Mouse (Mus musculus): ENCODE results near the gene H1foo. TPM values are rescaled to one million over a fixed set of nuclear protein-coding genes. Genes with fewer than 3 reads are reported as not detected.

The H1foo gene
- total and polyA plus RNA-seq, 2 experiments from 2014 or later, result 1.0 TPM; not detected in 1

DNA sequence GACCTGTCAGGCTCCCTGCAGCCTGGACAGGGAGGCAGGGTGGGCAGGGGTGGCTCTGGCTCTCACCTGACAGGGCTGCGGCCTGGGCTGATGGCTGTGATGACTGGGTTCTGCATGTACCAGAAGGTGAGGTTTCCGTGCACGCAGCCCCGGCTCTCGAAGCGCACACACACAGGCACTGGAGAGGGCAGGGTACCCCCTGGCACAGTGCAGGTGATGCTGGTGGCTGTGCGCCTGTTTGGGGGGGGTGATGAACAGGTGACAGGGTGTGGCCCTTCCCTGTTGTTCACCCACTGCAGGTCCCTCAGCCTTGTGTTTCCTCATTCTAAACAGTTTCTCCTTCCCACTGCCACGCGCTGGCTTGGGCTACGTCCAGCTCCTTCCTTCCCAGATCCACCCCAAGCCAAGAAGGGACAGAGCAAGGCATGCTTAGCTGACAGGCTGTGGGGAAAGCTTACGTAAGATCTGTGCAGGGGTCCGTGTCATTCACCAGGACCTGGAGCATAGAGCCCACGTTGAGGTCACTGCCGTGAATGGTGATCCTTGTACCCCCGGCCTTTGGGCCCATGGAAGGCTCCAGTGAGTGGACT is 22.6 kb downstream of the H1foo start:
- peak overlapping the region; percentile 12; the same call in 1 of the 2 replicates for H3K27ac ChIP-seq
- H3K36me3 ChIP-seq (ENCODE audit: insufficient read depth, low read length), result no peaks in the 10 kb centered on the region
- H3K9me3 ChIP-seq (ENCODE audit: low read length), result no peaks in the 10 kb centered on the region
- H3K27me3 ChIP-seq (ENCODE audit: insufficient read depth, low read length), result no peaks in the 10 kb centered on the region
- no peak overlapping the region for H3K9ac ChIP-seq (replicated peaks; ENCODE audit: low read length)
- no peak for DNase-seq (ENCODE audit: low spot score)
- H3K4me2 ChIP-seq (ENCODE audit: low read depth, low read length), result no peak overlapping the region
- peaks cover 9% of the 10 kb centered on the region; the same call in 1 of the 2 replicates for H3K4me1 ChIP-seq (ENCODE audit: insufficient read depth, low read length)
- ATAC-seq, result no peak
- WGBS, result 82% methylated on average over 15 of the region's 15 CpGs
- no peak for TF ChIP-seq CTCF (IDR thresholded peaks at IDR 0.05; ENCODE audit: low read depth)
- H3K4me3 ChIP-seq (ENCODE audit: low read length), result no peak overlapping the region

DNA sequence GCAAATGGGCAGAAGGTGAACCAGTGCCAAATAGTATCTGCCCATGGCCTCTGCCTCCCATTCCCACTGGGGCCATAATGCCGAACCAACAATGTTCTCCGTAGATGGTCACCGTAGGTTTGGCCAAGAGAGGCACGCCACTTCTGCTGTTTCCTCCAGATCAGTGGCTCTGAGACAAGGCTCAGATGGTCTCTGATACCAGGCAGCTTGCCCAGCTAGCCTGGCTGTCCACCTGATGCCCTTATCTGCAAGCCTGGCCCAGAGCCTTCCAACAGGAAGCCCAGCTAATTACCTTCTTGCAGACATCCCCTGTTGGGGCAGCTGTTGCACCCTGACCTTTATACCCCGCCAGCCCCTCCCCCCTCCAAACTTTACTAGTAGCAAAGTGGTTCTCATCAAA is 23.3 kb downstream of the H1foo start:
- TF ChIP-seq CTCF (IDR thresholded peaks at IDR 0.05; ENCODE audit: low read depth), result no peak
- Histone ChIP-seq H3K36me3 (ENCODE audit: insufficient read depth, low read length) (no peaks in the 10 kb centered on the region), H3K4me3 (ENCODE audit: low read length) (no peak overlapping the region), H3K4me1 (ENCODE audit: insufficient read depth, low read length) (peaks cover 11% of the 10 kb centered on the region; the same call in 1 of the 2 replicates), H3K9me3 (ENCODE audit: low read length) (no peaks in the 10 kb centered on the region), H3K9ac (replicated peaks; ENCODE audit: low read length) (no peak overlapping the region), H3K27ac (peak overlapping the region; percentile 29), H3K4me2 (ENCODE audit: low read depth, low read length) (no peak overlapping the region), H3K27me3 (ENCODE audit: insufficient read depth, low read length) (no peaks in the 10 kb centered on the region)
- peak; percentile 72 for DNase-seq (ENCODE audit: low spot score)
- WGBS, result 53% methylated on average over 5 of the region's 5 CpGs
- 0 out of 2 replicates have a peak, but pooled peaks have one; percentile 22 for ATAC-seq

DNA sequence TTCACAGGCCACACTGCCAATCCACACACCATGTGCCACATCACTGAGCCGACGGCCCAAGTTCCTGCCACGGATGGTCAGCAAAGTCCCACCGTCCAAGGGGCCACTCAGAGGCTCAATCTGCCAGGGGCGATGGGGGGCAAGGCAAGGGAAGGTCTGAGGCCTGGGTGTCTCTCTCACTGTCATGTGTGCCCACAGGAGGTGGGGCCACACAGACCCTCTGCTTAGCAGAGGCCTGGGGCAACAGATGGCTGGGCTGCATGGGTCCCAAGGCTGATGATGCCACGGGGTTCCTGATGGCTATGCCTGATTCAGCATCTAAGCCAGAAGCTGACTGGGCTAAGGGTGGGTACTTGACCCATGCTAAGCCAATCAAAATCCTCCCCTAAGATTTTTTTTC is 24.0 kb downstream of the H1foo start:
- peaks cover 11% of the 10 kb centered on the region; the same call in 1 of the 2 replicates for H3K4me1 ChIP-seq (ENCODE audit: insufficient read depth, low read length)
- no peaks in the 10 kb centered on the region for H3K36me3 ChIP-seq (ENCODE audit: insufficient read depth, low read length)
- H3K4me2 ChIP-seq (ENCODE audit: low read depth, low read length), result no peak overlapping the region
- peak overlapping the region; percentile 29; the same call in 1 of the 2 replicates for H3K27ac ChIP-seq
- H3K9ac ChIP-seq (replicated peaks; ENCODE audit: low read length), result no peak overlapping the region
- H3K27me3 ChIP-seq (ENCODE audit: insufficient read depth, low read length), result no peaks in the 10 kb centered on the region
- H3K4me3 ChIP-seq (ENCODE audit: low read length), result no peak overlapping the region
- WGBS, result 63% methylated on average over 6 of the region's 6 CpGs
- peak; percentile 57; the same call in 1 of the 2 replicates for ATAC-seq
- no peaks in the 10 kb centered on the region for H3K9me3 ChIP-seq (ENCODE audit: low read length)
- no peak for TF ChIP-seq CTCF (IDR thresholded peaks at IDR 0.05; ENCODE audit: low read depth)
- peak; percentile 69 for DNase-seq (ENCODE audit: low spot score)

DNA sequence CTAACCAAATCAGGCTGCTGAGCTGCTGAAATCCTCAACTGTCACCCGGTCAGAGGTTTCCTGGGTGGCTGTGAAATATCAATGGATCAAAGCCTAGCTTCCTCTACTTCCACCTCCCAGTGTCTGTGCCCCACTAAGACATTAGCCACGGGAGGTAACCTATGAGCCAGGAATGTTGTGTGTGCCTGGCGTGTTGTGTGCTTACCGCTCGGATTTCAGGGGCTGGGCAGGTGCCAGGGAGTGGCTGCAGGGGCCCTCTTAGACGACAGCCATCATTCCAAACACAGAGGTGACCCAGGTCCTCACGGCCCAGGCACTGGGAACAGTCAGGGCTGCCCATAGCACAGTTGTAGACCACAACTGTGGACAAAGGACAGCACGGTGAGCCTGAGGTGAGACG is 24.4 kb downstream of the H1foo start:
- H3K4me2 ChIP-seq (ENCODE audit: low read depth, low read length), result no peak overlapping the region
- no peaks in the 10 kb centered on the region for H3K36me3 ChIP-seq (ENCODE audit: insufficient read depth, low read length)

DNA sequence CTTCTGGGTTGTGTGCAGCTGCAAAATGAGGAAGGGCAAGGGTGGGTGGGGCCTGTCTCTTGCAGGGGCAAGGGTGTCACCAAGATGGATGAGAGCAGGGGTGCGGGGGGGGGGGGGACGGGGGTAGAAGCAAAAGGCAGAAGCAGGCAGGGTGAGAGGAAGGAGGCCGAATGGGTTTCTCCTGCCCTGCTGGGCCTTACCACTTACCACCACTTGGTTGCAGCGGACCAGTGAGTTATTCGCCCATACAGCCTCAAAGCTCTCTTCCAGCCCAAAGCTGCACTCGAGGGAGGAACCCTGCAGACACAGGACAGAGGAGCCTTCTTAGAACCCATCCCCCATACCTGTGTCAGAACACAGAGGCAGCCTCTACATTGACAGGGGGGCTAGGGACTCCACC is 25.2 kb downstream of the H1foo start:
- no peaks in the 10 kb centered on the region for H3K36me3 ChIP-seq (ENCODE audit: insufficient read depth, low read length)
- no peak overlapping the region for H3K4me3 ChIP-seq (ENCODE audit: low read length)
- H3K9ac ChIP-seq (replicated peaks; ENCODE audit: low read length), result no peak overlapping the region
- H3K4me2 ChIP-seq (ENCODE audit: low read depth, low read length), result no peak overlapping the region
- H3K4me1 ChIP-seq (ENCODE audit: insufficient read depth, low read length), result peaks cover 18% of the 10 kb centered on the region
- DNase-seq (ENCODE audit: low spot score) (no peak), ATAC-seq (no peak)
- H3K9me3 ChIP-seq (ENCODE audit: low read length), result no peaks in the 10 kb centered on the region
- no peak overlapping the region for H3K27ac ChIP-seq
- no peaks in the 10 kb centered on the region for H3K27me3 ChIP-seq (ENCODE audit: insufficient read depth, low read length)
- 66% methylated on average over 4 of the region's 6 CpGs for WGBS
- TF ChIP-seq CTCF (IDR thresholded peaks at IDR 0.05; ENCODE audit: low read depth), result no peak; the same call in 1 of the 2 replicates

More for the DNA sequence above, 24.4 kb downstream of the H1foo start:
- Histone ChIP-seq H3K27ac (0 out of 2 replicates have a peak overlapping the region, but pooled peaks have one; percentile 29), H3K4me1 (ENCODE audit: insufficient read depth, low read length) (peaks cover 13% of the 10 kb centered on the region), H3K9me3 (ENCODE audit: low read length) (no peaks in the 10 kb centered on the region), H3K9ac (replicated peaks; ENCODE audit: low read length) (no peak overlapping the region), H3K4me3 (ENCODE audit: low read length) (no peak overlapping the region), H3K27me3 (ENCODE audit: insufficient read depth, low read length) (no peaks in the 10 kb centered on the region)
- DNase-seq (ENCODE audit: low spot score) (no peak), ATAC-seq (no peak)
- WGBS, result 51% methylated on average over 9 of the region's 9 CpGs
- TF ChIP-seq CTCF (IDR thresholded peaks at IDR 0.05; ENCODE audit: low read depth), result no peak

DNA sequence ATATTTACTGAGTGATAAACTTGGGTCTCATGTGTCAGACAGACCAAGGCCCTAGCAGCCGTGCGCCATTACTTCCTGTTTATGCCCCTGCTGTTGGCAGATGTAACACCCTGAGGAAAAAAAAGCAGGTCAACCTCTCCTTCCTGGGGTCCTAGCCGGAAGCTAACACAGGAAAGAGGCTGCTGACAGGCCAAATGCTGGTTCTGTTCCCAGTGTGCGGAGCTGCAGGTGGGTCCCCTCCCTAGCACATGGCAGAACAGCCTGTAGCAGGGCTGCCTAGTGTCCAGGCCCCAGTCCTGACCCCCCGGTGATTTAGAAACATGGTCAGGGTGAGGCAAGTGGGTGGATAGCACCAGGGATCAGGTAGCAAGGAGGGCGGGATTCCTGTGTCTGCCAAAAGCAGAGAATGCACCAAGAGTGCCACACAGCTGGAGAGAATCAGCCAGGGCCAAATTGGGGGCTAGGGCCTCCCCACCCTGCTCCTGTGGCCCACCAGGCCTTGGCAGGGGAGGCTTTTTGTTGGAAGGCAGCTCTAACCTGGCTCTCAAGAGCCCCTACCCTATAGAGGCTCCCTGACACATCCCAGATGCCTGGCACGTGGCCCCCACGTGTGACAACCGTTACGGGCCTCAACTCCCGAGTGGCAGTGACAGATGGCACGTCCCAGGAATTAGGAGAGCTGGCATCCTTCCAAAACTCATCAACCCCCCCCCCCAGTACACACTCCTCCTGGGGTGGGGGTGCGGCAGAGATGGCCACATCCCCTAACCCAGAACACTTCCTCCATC is 26.7 kb downstream of the H1foo start:
- no peak overlapping the region for H3K9ac ChIP-seq (replicated peaks; ENCODE audit: low read length)
- no peak for TF ChIP-seq CTCF (IDR thresholded peaks at IDR 0.05; ENCODE audit: low read depth)
- no peak for ATAC-seq
- no peaks in the 10 kb centered on the region for H3K36me3 ChIP-seq (ENCODE audit: insufficient read depth, low read length)
- DNase-seq (ENCODE audit: low spot score), result peak; percentile 50
- H3K27ac ChIP-seq, result 0 out of 2 replicates have a peak overlapping the region, but pooled peaks have one; percentile 7
- 46% methylated on average over 13 of the region's 13 CpGs for WGBS
- peaks cover 18% of the 10 kb centered on the region for H3K4me1 ChIP-seq (ENCODE audit: insufficient read depth, low read length)
- H3K27me3 ChIP-seq (ENCODE audit: insufficient read depth, low read length), result no peaks in the 10 kb centered on the region
- H3K4me3 ChIP-seq (ENCODE audit: low read length), result no peak overlapping the region
- no peak overlapping the region for H3K4me2 ChIP-seq (ENCODE audit: low read depth, low read length)
- no peaks in the 10 kb centered on the region for H3K9me3 ChIP-seq (ENCODE audit: low read length)
